Mouse (Mus musculus): ENCODE data around the gene Slc48a1. TPM values are rescaled to one million over a fixed set of nuclear protein-coding genes. Genes with fewer than 3 reads are reported as not detected.

The Slc48a1 gene
- polyA plus RNA-seq, 1 experiment from 2014 or later = 28.1 TPM

DNA sequence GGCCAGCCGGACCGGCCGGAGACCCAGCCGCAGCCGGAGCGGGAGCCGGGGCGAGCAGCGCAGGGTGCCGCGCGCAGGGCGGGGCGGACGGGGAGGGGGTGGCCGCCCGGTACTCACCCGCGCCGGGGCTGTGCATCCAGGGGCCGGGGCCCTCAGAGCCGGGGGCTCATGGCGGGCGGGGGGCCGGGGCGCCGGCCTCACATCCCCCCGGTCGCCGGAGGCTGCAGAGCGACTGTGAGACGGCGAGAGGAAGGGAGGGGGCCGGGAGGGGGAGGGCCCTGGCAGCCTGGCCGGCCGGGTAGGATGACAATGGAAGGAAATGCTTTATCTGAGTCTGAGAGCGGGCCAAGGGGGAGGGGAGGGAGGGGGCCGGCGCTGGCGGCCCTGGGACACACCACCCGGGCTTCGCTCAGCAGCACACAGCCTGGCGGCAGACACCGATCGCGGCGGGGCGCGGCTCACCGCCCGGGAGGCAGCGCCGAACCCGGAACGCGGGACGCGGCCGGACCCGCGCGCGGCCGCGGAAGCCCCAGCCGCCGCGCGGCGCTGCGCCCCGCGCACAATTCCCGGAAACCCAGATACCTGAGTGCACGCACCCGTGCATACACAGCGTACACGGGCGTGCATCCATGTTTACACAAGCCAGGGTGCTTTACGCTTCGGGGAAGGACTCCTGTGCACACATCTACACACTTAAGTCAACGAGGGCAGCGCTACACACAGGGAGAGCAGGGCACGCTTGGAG, 53.1 kb downstream of the Slc48a1 start:
- H3K4me1 ChIP-seq (replicated peaks; ENCODE audit: control insufficient read depth, insufficient read depth, low read length) = peaks cover 14% of the 10 kb centered on the region
- no peaks in the 10 kb centered on the region for H3K9me3 ChIP-seq (ENCODE audit: control insufficient read depth, low read length)
- H3K27me3 ChIP-seq (ENCODE audit: control insufficient read depth, insufficient read depth, low read length) = no peaks in the 10 kb centered on the region
- H3K4me2 ChIP-seq (replicated peaks; ENCODE audit: low read depth, low read length) = peak overlapping the region; percentile 79
- no peaks in the 10 kb centered on the region for H3K36me3 ChIP-seq (ENCODE audit: control insufficient read depth, insufficient read depth, low read length)
- H3K4me3 ChIP-seq (ENCODE audit: low read depth, low read length) = peak overlapping the region; percentile 91
- 0% methylated on average over 50 of the region's 84 CpGs for WGBS
- peak overlapping the region; percentile 99 for H3K9ac ChIP-seq (ENCODE audit: low read depth, low read length)
- H3K27ac ChIP-seq (ENCODE audit: low read depth, low read length) = peak overlapping the region; percentile 94
- peak; percentile 90 for ATAC-seq (ENCODE audit: low FRiP score)
- peak; percentile 79 for DNase-seq (ENCODE audit: low spot score)

DNA sequence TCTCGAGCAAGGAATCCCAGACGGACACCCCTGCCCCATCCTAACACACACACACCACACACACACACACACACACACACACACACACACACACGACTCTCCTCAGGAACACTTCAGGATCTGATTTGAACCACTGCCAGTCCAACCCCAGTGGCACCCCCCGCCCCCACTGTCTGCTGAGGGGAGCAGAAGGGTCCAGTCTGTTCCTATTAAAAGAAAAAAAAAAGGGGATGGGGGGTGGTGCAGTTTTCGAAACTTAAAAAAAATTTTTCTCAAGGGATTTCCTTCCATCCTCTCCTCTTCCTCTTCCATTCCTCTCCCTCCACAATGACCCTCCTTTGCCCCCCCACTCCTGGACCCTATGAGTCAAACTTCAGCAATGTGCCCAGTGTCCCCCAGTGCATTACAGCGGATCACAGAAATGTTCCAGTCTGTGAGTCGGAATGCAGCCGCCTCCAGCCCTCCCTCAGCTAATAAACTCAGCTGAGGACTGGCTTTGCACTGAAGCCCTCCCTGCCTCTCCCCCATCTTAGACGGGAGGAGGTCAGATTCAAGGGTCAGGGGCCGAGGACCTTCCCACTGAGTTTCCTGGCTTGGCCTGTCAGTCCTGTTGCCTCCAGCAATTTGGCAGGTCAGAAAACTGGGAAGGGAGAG, 53.8 kb downstream of the Slc48a1 start:
- peak; percentile 40 for DNase-seq (ENCODE audit: low spot score)
- Histone ChIP-seq H3K4me2 (replicated peaks; ENCODE audit: low read depth, low read length) (peak overlapping the region; percentile 79), H3K4me1 (replicated peaks; ENCODE audit: control insufficient read depth, insufficient read depth, low read length) (peaks cover 14% of the 10 kb centered on the region), H3K4me3 (ENCODE audit: low read depth, low read length) (peak overlapping the region; percentile 91), H3K9ac (ENCODE audit: low read depth, low read length) (peak overlapping the region; percentile 99), H3K27ac (ENCODE audit: low read depth, low read length) (peak overlapping the region; percentile 94), H3K9me3 (ENCODE audit: control insufficient read depth, low read length) (no peaks in the 10 kb centered on the region), H3K36me3 (ENCODE audit: control insufficient read depth, insufficient read depth, low read length) (no peaks in the 10 kb centered on the region), H3K27me3 (ENCODE audit: control insufficient read depth, insufficient read depth, low read length) (no peaks in the 10 kb centered on the region)
- 5% methylated on average over 10 of the region's 10 CpGs for WGBS
- no peak; the same call in 1 of the 2 replicates for ATAC-seq (ENCODE audit: low FRiP score)

DNA sequence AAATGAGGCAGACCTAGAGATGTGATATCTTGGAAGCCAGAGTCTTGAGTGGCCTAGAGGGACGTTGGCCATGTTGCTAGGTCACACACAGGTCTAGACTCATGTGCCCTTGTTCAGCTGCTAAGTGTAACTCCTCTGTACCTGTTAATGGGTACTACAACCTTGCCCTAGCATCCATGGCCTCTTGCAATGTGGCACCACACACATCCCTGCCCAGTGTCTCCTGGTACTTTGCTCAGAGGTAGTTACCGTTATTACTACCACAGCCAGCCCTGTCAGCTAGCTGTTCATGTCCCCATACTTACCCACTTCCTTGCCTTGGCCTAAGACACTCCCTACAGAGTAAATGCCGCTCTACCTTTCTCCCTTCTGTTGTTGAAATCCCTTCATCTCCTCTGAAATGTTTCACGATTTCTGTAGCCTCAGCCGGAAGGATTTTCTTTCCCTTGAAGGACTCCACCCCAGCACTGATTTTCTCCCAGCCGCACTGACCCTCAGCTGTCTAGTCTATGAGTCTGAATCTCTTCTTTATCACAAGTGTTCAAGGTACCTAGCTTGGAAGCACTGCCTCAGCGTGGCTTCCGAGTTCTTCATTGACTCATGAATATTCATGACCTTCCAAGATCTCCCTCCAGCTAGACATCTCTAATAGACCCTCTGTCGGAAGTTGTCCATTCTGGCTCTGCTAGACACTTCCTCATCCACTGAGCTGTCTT, 54.6 kb downstream of the Slc48a1 start:
- no peak overlapping the region for H3K4me3 ChIP-seq (ENCODE audit: low read depth, low read length)
- no peak for ATAC-seq (ENCODE audit: low FRiP score)
- H3K27me3 ChIP-seq (ENCODE audit: control insufficient read depth, insufficient read depth, low read length) = no peaks in the 10 kb centered on the region
- H3K36me3 ChIP-seq (ENCODE audit: control insufficient read depth, insufficient read depth, low read length) = no peaks in the 10 kb centered on the region
- no peak overlapping the region for H3K27ac ChIP-seq (ENCODE audit: low read depth, low read length)
- no peak overlapping the region for H3K4me2 ChIP-seq (replicated peaks; ENCODE audit: low read depth, low read length)
- peaks cover 14% of the 10 kb centered on the region for H3K4me1 ChIP-seq (replicated peaks; ENCODE audit: control insufficient read depth, insufficient read depth, low read length)
- no peaks in the 10 kb centered on the region for H3K9me3 ChIP-seq (ENCODE audit: control insufficient read depth, low read length)
- DNase-seq (ENCODE audit: low spot score) = no peak
- H3K9ac ChIP-seq (ENCODE audit: low read depth, low read length) = no peak overlapping the region
- WGBS = 57% methylated on average over 9 of the region's 9 CpGs

- DNase-seq (ENCODE audit: low spot score) = no peak
- 58% methylated on average over 17 of the region's 17 CpGs for WGBS
- H3K4me1 ChIP-seq (replicated peaks; ENCODE audit: control insufficient read depth, insufficient read depth, low read length) = peaks cover 6% of the 10 kb centered on the region; the same call in 1 of the 2 replicates
- H3K4me3 ChIP-seq (ENCODE audit: low read depth, low read length) = no peak overlapping the region
- no peak overlapping the region for H3K27ac ChIP-seq (ENCODE audit: low read depth, low read length)
- ATAC-seq (ENCODE audit: low FRiP score) = no peak
- H3K27me3 ChIP-seq (ENCODE audit: control insufficient read depth, insufficient read depth, low read length) = no peaks in the 10 kb centered on the region
- no peak overlapping the region for H3K4me2 ChIP-seq (replicated peaks; ENCODE audit: low read depth, low read length)
- H3K36me3 ChIP-seq (ENCODE audit: control insufficient read depth, insufficient read depth, low read length) = no peaks in the 10 kb centered on the region
- no peak overlapping the region for H3K9ac ChIP-seq (ENCODE audit: low read depth, low read length)
- H3K9me3 ChIP-seq (ENCODE audit: control insufficient read depth, low read length) = no peaks in the 10 kb centered on the region
Measured at GRCm38 (mm10) chr15:97836153-97836893, 58.0 kb downstream of the Slc48a1 start.

DNA sequence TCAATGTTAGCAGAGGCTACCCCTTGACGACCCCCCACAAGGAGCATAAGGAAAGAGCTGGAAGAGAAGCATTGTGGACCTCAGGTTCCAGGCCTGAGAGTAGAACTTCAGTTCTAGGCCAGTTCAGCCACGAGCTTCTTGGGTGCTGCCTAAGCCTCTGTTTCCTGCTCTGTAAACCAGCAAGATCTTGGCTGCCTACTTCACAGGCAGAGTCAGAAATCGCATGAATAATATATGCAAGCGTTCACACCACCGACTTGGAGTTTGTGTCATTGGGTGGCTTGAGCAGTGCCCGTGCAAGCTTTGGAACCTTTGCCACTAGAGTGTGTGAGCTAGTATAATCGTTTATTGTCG, 58.6 kb downstream of the Slc48a1 start:
- H3K4me1 ChIP-seq (replicated peaks; ENCODE audit: control insufficient read depth, insufficient read depth, low read length) = peaks cover 6% of the 10 kb centered on the region; the same call in 1 of the 2 replicates
- WGBS = 72% methylated on average over 8 of the region's 8 CpGs
- no peaks in the 10 kb centered on the region for H3K36me3 ChIP-seq (ENCODE audit: control insufficient read depth, insufficient read depth, low read length)
- H3K9ac ChIP-seq (ENCODE audit: low read depth, low read length) = no peak overlapping the region
- no peak overlapping the region for H3K4me2 ChIP-seq (replicated peaks; ENCODE audit: low read depth, low read length)
- H3K4me3 ChIP-seq (ENCODE audit: low read depth, low read length) = no peak overlapping the region
- no peak overlapping the region for H3K27ac ChIP-seq (ENCODE audit: low read depth, low read length)
- no peak for ATAC-seq (ENCODE audit: low FRiP score)
- no peak for DNase-seq (ENCODE audit: low spot score)
- H3K9me3 ChIP-seq (ENCODE audit: control insufficient read depth, low read length) = no peaks in the 10 kb centered on the region
- no peaks in the 10 kb centered on the region for H3K27me3 ChIP-seq (ENCODE audit: control insufficient read depth, insufficient read depth, low read length)

- WGBS = 41% methylated on average over 7 of the region's 8 CpGs
- Histone ChIP-seq H3K27me3 (ENCODE audit: control insufficient read depth, insufficient read depth, low read length) (no peaks in the 10 kb centered on the region), H3K9me3 (ENCODE audit: control insufficient read depth, low read length) (no peaks in the 10 kb centered on the region), H3K36me3 (ENCODE audit: control insufficient read depth, insufficient read depth, low read length) (no peaks in the 10 kb centered on the region), H3K27ac (ENCODE audit: low read depth, low read length) (no peak overlapping the region), H3K4me2 (replicated peaks; ENCODE audit: low read depth, low read length) (no peak overlapping the region), H3K4me3 (ENCODE audit: low read depth, low read length) (no peak overlapping the region), H3K9ac (ENCODE audit: low read depth, low read length) (no peak overlapping the region), H3K4me1 (replicated peaks; ENCODE audit: control insufficient read depth, insufficient read depth, low read length) (0 out of 2 replicates have a peak, but pooled peaks cover 2% of the 10 kb centered on the region)
- no peak for DNase-seq (ENCODE audit: low spot score)
- no peak for ATAC-seq (ENCODE audit: low FRiP score)
Measured at GRCm38 (mm10) chr15:97837491-97838061, 59.3 kb downstream of the Slc48a1 start.

DNA sequence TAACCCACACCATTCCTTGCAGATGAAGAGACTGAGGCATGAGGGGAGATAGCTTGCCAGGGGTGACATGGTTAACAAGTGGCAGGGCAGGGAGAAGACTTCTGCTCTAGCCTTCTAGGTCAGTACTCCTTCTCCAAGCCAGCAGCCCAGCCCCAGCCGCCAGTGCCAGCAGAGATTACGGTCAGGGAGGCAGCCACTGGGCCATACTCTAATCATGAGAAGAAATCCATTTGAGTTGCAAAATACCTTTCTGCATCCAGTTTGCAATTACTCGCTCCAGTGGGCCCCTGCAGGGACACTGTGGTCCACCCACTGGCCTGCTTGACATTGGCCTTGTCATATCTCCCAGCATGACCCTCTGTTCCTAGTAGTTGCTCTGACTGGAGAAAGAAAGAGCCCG, 60.1 kb downstream of the Slc48a1 start:
- no peak overlapping the region for H3K4me3 ChIP-seq (ENCODE audit: low read depth, low read length)
- H3K27me3 ChIP-seq (ENCODE audit: control insufficient read depth, insufficient read depth, low read length) = no peaks in the 10 kb centered on the region
- H3K9me3 ChIP-seq (ENCODE audit: control insufficient read depth, low read length) = no peaks in the 10 kb centered on the region
- 0 out of 2 replicates have a peak, but pooled peaks cover 2% of the 10 kb centered on the region for H3K4me1 ChIP-seq (replicated peaks; ENCODE audit: control insufficient read depth, insufficient read depth, low read length)
- H3K4me2 ChIP-seq (replicated peaks; ENCODE audit: low read depth, low read length) = no peak overlapping the region
- no peak overlapping the region for H3K27ac ChIP-seq (ENCODE audit: low read depth, low read length)
- WGBS = 74% methylated on average over 4 of the region's 4 CpGs
- ATAC-seq (ENCODE audit: low FRiP score) (no peak), DNase-seq (ENCODE audit: low spot score) (no peak)
- H3K36me3 ChIP-seq (ENCODE audit: control insufficient read depth, insufficient read depth, low read length) = no peaks in the 10 kb centered on the region
- no peak overlapping the region for H3K9ac ChIP-seq (ENCODE audit: low read depth, low read length)

GRCm38 (mm10) chr15:97839012-97839411, 60.7 kb downstream of the Slc48a1 start:
- H3K9me3 ChIP-seq (ENCODE audit: control insufficient read depth, low read length) = no peaks in the 10 kb centered on the region
- H3K4me1 ChIP-seq (replicated peaks; ENCODE audit: control insufficient read depth, insufficient read depth, low read length) = 0 out of 2 replicates have a peak, but pooled peaks cover 2% of the 10 kb centered on the region
- no peak overlapping the region for H3K4me3 ChIP-seq (ENCODE audit: low read depth, low read length)
- no peak overlapping the region for H3K27ac ChIP-seq (ENCODE audit: low read depth, low read length)
- no peaks in the 10 kb centered on the region for H3K36me3 ChIP-seq (ENCODE audit: control insufficient read depth, insufficient read depth, low read length)
- H3K9ac ChIP-seq (ENCODE audit: low read depth, low read length) = no peak overlapping the region
- ATAC-seq (ENCODE audit: low FRiP score) (no peak), DNase-seq (ENCODE audit: low spot score) (no peak)
- H3K4me2 ChIP-seq (replicated peaks; ENCODE audit: low read depth, low read length) = no peak overlapping the region
- no peaks in the 10 kb centered on the region for H3K27me3 ChIP-seq (ENCODE audit: control insufficient read depth, insufficient read depth, low read length)
- 88% methylated on average over 2 of the region's 2 CpGs for WGBS
